Mouse (Mus musculus) heart, adult 2 months (tissue): ENCODE results near the gene Tec. TPM values are rescaled to one million over a fixed set of nuclear protein-coding genes. Genes with fewer than 3 reads are reported as not detected.
A peak's percentile ranks its signal among the peaks of the same experiment; 100 is the strongest.

Experiments used
- DNase-seq, 2 experiments: peaks; one replicate each; pipeline ENCODE4 v3.0.0; 2021
- H3K27ac ChIP-seq: fragments of 200-600 bp; 2 replicates; pipeline ENCODE4 v1.8.1; 2022
- H3K27me3 ChIP-seq: fragments of 200-500 bp; 2 replicates; pipeline ENCODE4 v1.6.1; 2012; ENCODE audit warnings: mild to moderate bottlenecking, low read length, inconsistent platforms, mixed read lengths; ENCODE audit not compliant: control insufficient read depth, insufficient read depth
- H3K36me3 ChIP-seq: fragments of 200-500 bp; 2 replicates; pipeline ENCODE4 v1.6.1; 2012; ENCODE audit warnings: low read length, inconsistent platforms; ENCODE audit not compliant: control insufficient read depth, insufficient read depth
- H3K4me1 ChIP-seq: fragments of 200-500 bp; 2 replicates; pipeline ENCODE4 v1.6.1; 2011; ENCODE audit warnings: low read length; ENCODE audit not compliant: control insufficient read depth, insufficient read depth
- H3K4me3 ChIP-seq: fragments of 200-600 bp; 2 replicates; pipeline ENCODE4 v1.8.1; 2022
- H3K79me2 ChIP-seq: fragments of 200-500 bp; replicated peaks from 2 replicates; pipeline ENCODE4 v1.6.1; 2012; ENCODE audit warnings: mild to moderate bottlenecking, inconsistent platforms, low read length, moderate library complexity, mixed read lengths; ENCODE audit not compliant: control insufficient read depth, insufficient read depth
- H3K9ac ChIP-seq: fragments of 200-500 bp; 2 replicates; pipeline ENCODE4 v1.6.1; 2012; ENCODE audit warnings: low read depth, mild to moderate bottlenecking, control low read depth, inconsistent platforms, low read length, mixed read lengths
- CTCF ChIP-seq: fragments of 200-600 bp; IDR thresholded peaks from 2 replicates; pipeline ENCODE4 v1.8.1; 2022; ENCODE audit warnings: antibody characterized with exemption, mild to moderate bottlenecking, moderate library complexity
- EP300 ChIP-seq: fragments of 200-500 bp; IDR thresholded peaks from 2 replicates; pipeline ENCODE4 v1.6.1; 2011; ENCODE audit warnings: low read depth, low read length, control low read depth; ENCODE audit not compliant: insufficient read depth
- POLR2A ChIP-seq: fragments of 200-500 bp; IDR thresholded peaks from 2 replicates; pipeline ENCODE4 v1.6.1; 2011; ENCODE audit warnings: mild to moderate bottlenecking, low read depth, low read length, control low read depth; ENCODE audit not compliant: insufficient read depth
- WGBS: fragments of 180-500 bp; shearing (Covaris S2); methylation state at CpG from one replicate; pipeline ENCODE4 v1.1.7; 2018; 5-methylcytosine and 5-hydroxymethylcytosine counted together
- intact Hi-C: fragments of 180-260 bp; cut with DNase I; formaldehyde crosslinking; loops from one replicate; pipeline ENCODE4 v1.15.1; 2025
- polyA plus RNA-seq: library from polyadenylated mRNA; depleted of rRNA; stranded (reverse); fragments of >200 nt; gene quantifications from 2 replicates; pipeline ENCODE4 v1.2.3, GENCODE M21; 2012; rRNA removed
- total RNA-seq, 2 experiments: library from RNA; stranded (reverse); gene quantifications; 2 replicates each; pipeline ENCODE4 v1.2.3; 2021

The Tec gene
- total and polyA plus RNA-seq, 3 experiments, result 5.7 to 13.8 (median 12.8) TPM

DNA sequence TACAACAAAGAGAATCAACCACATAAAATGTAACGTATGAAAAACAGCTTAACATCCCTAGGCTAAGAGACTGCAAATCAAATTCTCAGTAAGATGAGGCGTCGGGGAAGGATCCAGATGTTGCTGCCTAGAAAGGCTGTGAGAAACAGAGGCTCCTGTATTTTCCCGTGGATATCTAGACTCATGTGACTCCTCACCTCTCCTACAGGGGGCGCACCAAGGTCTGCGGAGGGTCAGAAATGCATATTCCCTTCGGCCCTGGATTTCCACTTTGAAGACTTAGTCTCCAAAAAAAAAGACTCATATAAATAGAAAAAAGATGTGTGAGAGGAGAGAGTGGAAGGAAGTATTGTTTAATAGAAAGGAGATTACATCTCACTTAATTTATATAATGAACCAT, 147.7 kb downstream of the Tec start:
- Histone ChIP-seq H3K36me3 (no peaks in the 10 kb centered on the region), H3K79me2 (no peaks in the 10 kb centered on the region), H3K27me3 (no peaks in the 10 kb centered on the region), H3K27ac (no peak overlapping the region), H3K4me1 (no peaks in the 10 kb centered on the region), H3K4me3 (no peak overlapping the region), H3K9ac (no peak overlapping the region)
- 61% methylated on average over 7 of the region's 7 CpGs for WGBS
- no peak for DNase-seq
- TF ChIP-seq POLR2A (no peak), CTCF (peak; percentile 39)
- intact Hi-C loops, result no loop called here

DNA sequence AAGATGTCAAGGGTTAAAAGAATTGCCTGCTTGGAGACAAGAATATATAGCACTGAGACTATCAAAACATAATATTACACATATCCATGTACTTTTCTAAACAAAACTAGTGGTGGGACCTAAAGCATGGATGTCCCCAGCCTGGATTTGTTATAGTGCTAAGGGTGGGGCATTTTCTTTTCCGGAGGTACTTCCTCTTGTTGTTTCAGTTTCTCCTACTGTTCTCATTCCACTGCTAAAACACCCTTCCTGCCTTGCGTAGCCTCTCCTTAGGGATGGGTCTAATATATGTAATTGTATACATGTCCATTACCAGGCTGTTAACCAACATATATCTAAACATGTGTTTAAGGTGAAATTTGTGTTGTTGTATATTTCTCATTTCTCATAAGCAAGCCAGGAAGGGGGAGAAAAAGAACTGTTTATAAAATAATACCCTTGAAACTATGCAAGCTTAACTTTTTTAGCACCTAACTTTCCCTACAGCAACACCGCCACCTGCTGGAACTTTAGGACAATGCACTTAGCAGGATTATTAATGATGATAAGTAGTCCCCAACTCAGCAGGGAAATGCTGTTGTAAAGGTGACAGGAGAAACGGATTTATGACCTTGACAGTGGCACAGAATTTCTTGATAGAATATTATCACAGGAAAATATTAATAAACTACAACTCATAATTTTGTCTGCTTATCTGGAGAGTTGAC, 157.6 kb downstream of the Tec start:
- intact Hi-C loops, result loop anchor here (2.0 to 10.0 kb wide), 3 partner anchors 43 to 536 kb away; no protein-coding TSS in a partner anchor
- WGBS, result 15% methylated on average over 4 of the region's 4 CpGs

DNA sequence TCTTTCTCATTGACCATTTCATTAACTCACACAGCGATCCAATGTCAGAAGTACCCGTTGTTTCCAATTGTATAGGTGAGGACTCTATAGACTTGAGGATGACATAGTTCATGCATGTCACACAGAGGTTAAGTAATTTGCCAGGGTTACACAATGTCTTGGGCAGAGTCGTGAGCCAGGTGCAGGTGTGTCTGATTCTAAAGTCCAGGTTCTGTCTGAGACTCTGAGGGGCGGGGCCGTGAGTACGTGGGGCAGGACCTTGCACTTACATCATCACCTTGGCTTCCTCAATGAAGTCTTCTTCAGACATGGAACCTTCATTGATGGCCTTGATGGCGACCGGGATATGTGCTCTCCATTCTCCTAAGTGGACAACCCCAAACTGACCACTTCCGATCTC, 158.3 kb downstream of the Tec start:
- DNase-seq, result no peak
- Histone ChIP-seq H3K4me1 (no peaks in the 10 kb centered on the region), H3K4me3 (no peak overlapping the region), H3K27ac (no peak overlapping the region), H3K27me3 (no peaks in the 10 kb centered on the region), H3K79me2 (no peaks in the 10 kb centered on the region), H3K9ac (no peak overlapping the region), H3K36me3 (no peaks in the 10 kb centered on the region)
- WGBS, result 90% methylated on average over 9 of the region's 9 CpGs
- intact Hi-C loops, result loop anchor here (2.0 to 10.0 kb wide), 3 partner anchors 43 to 535 kb away; no protein-coding TSS in a partner anchor
- TF ChIP-seq CTCF (no peak), POLR2A (no peak), EP300 (no peak)

More for the DNA sequence above, 157.6 kb downstream of the Tec start:
- Histone ChIP-seq H3K4me3 (no peak overlapping the region), H3K27ac (no peak overlapping the region), H3K36me3 (no peaks in the 10 kb centered on the region), H3K9ac (no peak overlapping the region), H3K4me1 (no peaks in the 10 kb centered on the region), H3K27me3 (no peaks in the 10 kb centered on the region), H3K79me2 (no peaks in the 10 kb centered on the region)
- no peak for TF ChIP-seq EP300
- TF ChIP-seq CTCF, result peak; percentile 89
- peak; percentile 6 to 44 for DNase-seq

DNA sequence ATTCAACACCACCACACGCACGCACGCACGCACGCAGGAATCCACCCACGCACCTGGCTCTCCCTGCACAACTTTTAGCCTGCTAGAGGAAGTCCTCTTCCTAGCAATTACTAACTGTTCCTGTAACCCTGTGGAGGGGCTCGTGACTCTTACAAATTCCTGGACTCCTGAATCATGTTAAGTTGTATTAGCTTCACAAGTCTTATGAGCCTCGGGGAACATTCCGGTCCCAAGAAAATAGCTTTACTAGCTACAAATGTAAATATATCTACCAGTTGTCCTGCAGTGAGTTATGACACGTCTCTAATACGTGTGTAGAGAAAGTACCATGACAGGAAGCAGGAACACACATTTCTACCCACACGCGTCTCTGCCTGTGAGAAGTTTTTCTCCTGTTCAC, 158.8 kb downstream of the Tec start:
- Histone ChIP-seq H3K4me1 (no peaks in the 10 kb centered on the region), H3K79me2 (no peaks in the 10 kb centered on the region), H3K27ac (no peak overlapping the region), H3K36me3 (no peaks in the 10 kb centered on the region), H3K27me3 (no peaks in the 10 kb centered on the region), H3K9ac (no peak overlapping the region), H3K4me3 (no peak overlapping the region)
- intact Hi-C loops, result no loop called here
- DNase-seq, result no peak
- WGBS, result 67% methylated on average over 13 of the region's 13 CpGs
- TF ChIP-seq EP300 (no peak), POLR2A (no peak), CTCF (no peak)

DNA sequence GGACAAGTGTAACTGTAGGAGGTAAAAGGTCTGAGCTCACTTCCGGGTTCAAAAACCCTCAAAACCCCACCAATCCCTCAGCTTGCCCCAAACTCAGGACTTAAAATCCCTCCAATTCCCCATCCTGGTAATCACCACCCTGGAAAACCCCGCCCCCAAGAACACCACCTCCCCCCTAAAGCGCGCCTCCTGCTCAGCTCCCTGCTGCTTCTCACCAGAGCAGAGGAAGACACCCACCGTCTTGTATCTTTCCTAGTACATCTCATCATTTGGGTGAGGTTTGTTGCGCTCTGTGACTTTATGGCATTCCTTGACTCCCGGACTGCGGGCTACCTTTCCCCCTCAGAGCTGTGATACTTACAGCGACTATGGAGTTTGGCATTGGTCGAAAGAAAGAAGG, 161.6 kb downstream of the Tec start:
- no peak for DNase-seq
- no peak for TF ChIP-seq EP300
- TF ChIP-seq POLR2A, result no peak
- no peak for TF ChIP-seq CTCF
- no peaks in the 10 kb centered on the region for H3K27me3 ChIP-seq
- WGBS, result 66% methylated on average over 10 of the region's 10 CpGs
- H3K79me2 ChIP-seq, result no peaks in the 10 kb centered on the region
- H3K36me3 ChIP-seq, result no peaks in the 10 kb centered on the region
- no peak overlapping the region for H3K27ac ChIP-seq
- no peak overlapping the region for H3K9ac ChIP-seq
- H3K4me3 ChIP-seq, result no peak overlapping the region
- no peaks in the 10 kb centered on the region for H3K4me1 ChIP-seq
- intact Hi-C loops, result no loop called here

DNA sequence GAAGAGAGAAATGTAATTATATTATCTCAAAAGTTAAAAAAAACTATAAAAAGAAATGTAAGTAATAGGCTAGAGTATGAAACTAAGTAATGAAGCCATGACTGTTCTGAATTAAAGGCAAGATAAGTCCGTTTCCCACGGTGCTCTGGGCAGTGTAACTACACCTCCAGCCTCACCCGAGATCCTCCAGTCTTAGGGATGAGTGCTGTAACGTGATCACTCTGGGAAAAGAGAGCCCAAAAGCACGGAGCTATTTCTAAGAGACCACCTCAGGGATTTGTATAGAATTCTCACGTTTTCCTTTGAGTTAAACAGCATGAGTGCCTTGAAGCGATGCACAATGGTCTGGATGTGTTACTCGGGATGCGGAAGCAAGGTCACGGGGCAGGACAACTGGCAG, 162.2 kb downstream of the Tec start:
- no peaks in the 10 kb centered on the region for H3K4me1 ChIP-seq
- 66% methylated on average over 10 of the region's 10 CpGs for WGBS

More for the DNA sequence above, 162.2 kb downstream of the Tec start:
- no peaks in the 10 kb centered on the region for H3K27me3 ChIP-seq
- DNase-seq, result no peak
- no peak overlapping the region for H3K9ac ChIP-seq
- intact Hi-C loops, result no loop called here
- no peaks in the 10 kb centered on the region for H3K36me3 ChIP-seq
- H3K27ac ChIP-seq, result no peak overlapping the region
- no peak overlapping the region for H3K4me3 ChIP-seq
- H3K79me2 ChIP-seq, result no peaks in the 10 kb centered on the region
- TF ChIP-seq CTCF, result no peak
- TF ChIP-seq POLR2A, result no peak
- no peak for TF ChIP-seq EP300

Other genes with a start within 250 kb of the Tec start
- not detected for gene Cnga1, start 224.2 kb downstream of the Tec start, total RNA-seq
- not detected in 2 replicates for gene Cnga1, start 224.2 kb downstream of the Tec start, polyA plus RNA-seq
- not detected for gene Nipal1, start 220.7 kb downstream of the Tec start, total RNA-seq
- not detected in 2 replicates for gene Nipal1, start 220.7 kb downstream of the Tec start, polyA plus RNA-seq
- under 1 TPM; 0.10 to 0.30 TPM for gene Txk, start 115.7 kb downstream of the Tec start, total RNA-seq
- 0.12 and 0.18 TPM in 2 replicates for gene Txk, start 115.7 kb downstream of the Tec start, polyA plus RNA-seq
- 100 to 1,000 TPM; 149 to 186 TPM for gene Slain2, start 45.8 kb upstream of the Tec start, total RNA-seq
- 53.7 and 84.5 TPM in 2 replicates for gene Slain2, start 45.8 kb upstream of the Tec start, polyA plus RNA-seq
- not detected for gene Gm10135, start 106.2 kb upstream of the Tec start, total RNA-seq
- gene Gm10135, start 106.2 kb upstream of the Tec start, polyA plus RNA-seq, result not detected in 2 replicates
- under 1 TPM in 1 of 2 experiments, not detected in 1; 0.16 TPM for gene Slc10a4, start 138.4 kb upstream of the Tec start, total RNA-seq
- 0.37 and 0.76 TPM in 2 replicates for gene Slc10a4, start 138.4 kb upstream of the Tec start, polyA plus RNA-seq